Mouse (Mus musculus): ENCODE measurements around the gene Mcts2. TPM values are rescaled to one million over a fixed set of nuclear protein-coding genes. Genes with fewer than 3 reads are reported as not detected.
"Not testable (repeated sequence)": the region's sequence is repeated elsewhere in the genome, so short reads cannot be mapped to it uniquely, and the experiment has no call there.

The Mcts2 gene
- 10 to 100 TPM; 14.1 to 17.5 TPM for total RNA-seq (2021)
- long read RNA-seq, experiment 1, partial matches to known transcripts = 0 of 2 reads
- long read RNA-seq, experiment 1, other reads (novel, unspliced or antisense) = 0 of 2 reads
- long read RNA-seq, experiment 2, partial matches to known transcripts = 0 of 4 reads
- long read RNA-seq, experiment 2, other reads (novel, unspliced or antisense) = 0 of 4 reads

- peak; percentile 87 to 94 for DNase-seq (ENCODE audit: low spot score in 2 of 2)
These were observed at the start of gene Mcts2 for GRCm38 (mm10) chr2:152686806-152687267. Gene Mcts2, plus strand, starts transcription at chr2:152687035.

DNA sequence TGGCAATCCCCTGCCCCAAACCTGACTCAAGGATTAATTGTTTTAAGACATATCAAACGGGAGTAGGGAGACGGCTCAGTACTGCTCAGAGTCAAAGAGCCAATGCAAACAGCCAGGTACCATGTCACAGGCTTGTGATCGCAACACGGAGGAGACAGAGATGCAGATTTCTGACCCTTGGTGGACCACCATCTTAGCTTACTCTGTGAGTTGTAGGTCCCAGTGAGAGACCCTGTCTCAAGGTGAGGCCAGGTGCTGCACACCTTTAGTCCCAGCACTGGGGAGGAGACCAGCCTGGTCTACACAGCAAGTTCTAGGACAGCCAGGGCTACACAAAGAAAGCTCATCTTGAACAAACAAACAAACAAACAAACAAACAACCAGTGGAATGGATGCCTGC, 49.5 kb upstream of the Mcts2 start:
- DNase-seq (ENCODE audit: low spot score in 2 of 2) = no peak

DNA sequence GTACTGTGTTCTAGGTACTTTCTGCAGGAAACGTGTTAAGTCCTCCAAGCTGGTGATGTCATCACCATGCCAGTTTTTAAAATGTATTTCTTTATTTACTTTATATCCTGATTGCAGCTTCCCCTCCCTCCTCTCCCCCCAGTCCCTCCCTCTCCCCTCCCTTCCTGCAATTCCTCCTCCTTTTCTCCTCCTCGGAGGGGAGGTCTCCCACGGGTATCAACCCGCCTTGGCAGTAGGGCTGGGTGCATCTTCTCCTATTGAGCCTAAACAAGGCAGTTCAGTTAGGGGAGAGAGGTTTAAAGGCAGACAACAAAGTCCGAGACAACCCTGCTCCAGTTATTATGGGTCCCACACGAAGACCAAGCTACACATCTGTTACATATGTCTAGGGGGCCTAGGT, 48.0 kb upstream of the Mcts2 start:
- no peak for DNase-seq (ENCODE audit: low spot score in 2 of 2)

- no peak for DNase-seq (ENCODE audit: low spot score in 2 of 2)
These were observed 47.3 kb upstream of the Mcts2 start for GRCm38 (mm10) chr2:152639406-152640113.

DNA sequence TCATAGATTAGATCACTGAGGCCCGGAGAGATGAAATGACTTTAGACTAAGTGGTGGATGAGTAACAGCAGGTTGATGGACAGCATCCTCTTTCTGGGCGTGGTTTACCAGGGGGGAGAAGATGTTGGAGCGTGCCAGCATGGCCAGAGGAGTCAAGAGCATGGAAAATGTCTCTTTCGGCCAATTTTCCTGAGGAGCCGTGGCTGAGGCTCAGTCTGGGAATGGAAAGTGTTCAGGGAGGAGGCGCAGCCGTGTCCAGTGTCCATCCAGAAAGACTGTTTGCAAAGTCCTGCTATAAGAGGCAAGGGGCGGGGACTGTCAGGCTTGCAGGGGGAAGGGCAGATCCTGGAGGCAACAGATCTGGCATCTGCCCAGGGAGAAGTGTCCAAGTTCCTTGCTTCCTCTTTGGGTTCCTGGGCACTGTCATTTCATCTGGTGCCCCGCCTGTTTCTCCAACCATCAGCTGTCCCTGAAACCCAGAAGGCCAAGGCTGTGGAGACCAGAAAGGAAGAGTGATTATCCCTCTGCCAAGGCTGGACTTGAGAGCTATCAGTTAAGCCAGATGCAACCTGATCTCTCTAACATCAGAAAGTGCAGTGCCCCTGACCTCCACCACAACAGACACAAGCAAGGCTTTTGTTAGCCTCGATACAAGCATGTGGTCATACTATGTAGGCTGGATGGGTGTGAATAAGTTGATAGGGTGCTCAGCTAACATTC, 33.8 kb upstream of the Mcts2 start:
- no peak for DNase-seq (ENCODE audit: low spot score in 2 of 2)

GRCm38 (mm10) chr2:152653874-152654715, 32.7 kb upstream of the Mcts2 start:
- peak; percentile 45 to 71 for DNase-seq (ENCODE audit: low spot score in 2 of 2)

- no peak for DNase-seq (ENCODE audit: low spot score in 2 of 2)
These were observed 29.4 kb upstream of the Mcts2 start for GRCm38 (mm10) chr2:152657398-152657797.

DNA sequence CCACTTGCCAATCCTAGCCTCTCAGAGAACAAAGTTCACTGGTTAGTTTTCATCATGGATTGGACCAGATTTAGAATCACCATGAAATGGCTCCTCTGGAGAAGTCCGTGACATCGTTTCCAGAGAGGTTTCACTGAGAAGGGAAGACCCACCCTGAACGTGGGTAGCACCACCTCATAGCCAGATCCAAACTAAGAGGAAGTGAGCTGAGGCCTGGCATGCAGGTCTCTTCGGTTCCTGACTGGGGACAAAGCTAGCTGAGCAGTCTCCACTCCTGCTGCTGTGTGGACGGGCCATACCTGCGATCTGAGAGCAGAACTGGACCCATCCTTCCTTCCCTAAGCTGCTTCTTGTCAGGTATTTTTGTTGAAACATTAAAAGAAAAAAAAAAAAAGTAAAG, 25.7 kb upstream of the Mcts2 start:
- DNase-seq (ENCODE audit: low spot score in 2 of 2) = no peak

GRCm38 (mm10) chr2:152666191-152666590, 20.6 kb upstream of the Mcts2 start:
- not testable (repeated sequence) for DNase-seq (ENCODE audit: low spot score in 2 of 2)

- peak; percentile 89 to 93 for DNase-seq (ENCODE audit: low spot score in 2 of 2)
These were observed 17.6 kb upstream of the Mcts2 start, which contains the start of gene H13 for GRCm38 (mm10) chr2:152669256-152669638. Gene H13, plus strand, starts transcription at chr2:152669461.

DNA sequence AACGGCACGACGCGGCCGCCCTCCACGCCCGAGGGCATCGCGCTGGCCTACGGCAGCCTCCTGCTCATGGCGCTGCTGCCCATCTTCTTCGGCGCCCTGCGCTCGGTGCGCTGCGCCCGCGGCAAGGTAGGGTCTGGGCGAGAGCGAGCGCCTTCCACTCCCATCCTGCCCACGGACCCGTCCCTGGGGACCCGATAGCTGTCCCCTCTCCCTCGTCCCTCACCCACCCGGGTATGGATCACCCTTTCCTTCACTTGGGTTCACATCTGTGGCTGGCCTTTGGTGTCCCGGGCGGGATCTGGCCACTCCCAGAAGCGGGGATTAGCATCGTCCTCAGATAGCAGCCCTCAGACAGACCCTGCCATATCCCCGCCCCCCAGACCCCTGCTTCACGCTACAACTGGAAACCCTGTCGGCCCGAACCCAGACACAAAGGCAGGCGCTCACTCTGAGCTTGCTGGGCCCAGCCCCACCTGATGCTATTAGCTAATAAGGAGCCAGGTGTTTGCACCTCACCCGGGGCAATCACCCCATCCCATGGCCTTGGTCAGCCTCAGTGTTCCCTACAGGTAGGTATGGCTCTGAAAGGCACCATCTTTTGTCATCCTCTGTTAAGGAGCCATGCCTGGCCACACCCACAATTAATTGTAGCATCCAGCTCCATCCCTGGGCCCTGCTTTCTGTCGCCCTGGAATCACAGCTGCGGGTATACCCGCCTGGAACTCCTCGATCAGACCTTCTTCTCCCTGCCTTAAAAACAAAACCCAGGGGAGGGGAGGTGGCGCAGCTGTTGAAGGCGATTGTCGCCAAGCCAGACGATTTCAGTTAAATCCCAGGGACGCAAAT, 17.0 kb upstream of the Mcts2 start:
- no peak for DNase-seq (ENCODE audit: low spot score in 2 of 2)

- DNase-seq (ENCODE audit: low spot score in 2 of 2) = peak in 1 of 2 experiments; percentile 33
These were observed 15.7 kb upstream of the Mcts2 start for GRCm38 (mm10) chr2:152670983-152671641.

DNA sequence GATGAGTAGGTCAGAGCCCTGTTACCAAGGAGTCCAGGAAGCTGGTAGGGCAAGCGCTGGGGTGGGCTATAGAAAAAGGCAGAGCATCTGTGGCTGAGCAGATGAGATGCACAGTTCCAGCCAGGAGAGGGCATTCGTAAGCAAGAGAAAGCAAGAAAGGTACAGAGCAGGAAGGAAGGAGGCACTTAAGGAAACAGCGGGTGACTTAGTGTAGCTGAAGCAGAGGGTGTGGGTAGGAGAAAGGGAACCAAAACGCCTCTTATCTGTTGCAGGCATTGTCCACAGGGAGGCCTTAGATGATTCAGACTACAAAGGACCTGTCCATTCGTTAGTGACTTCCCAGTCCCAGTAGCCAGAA, 15.2 kb upstream of the Mcts2 start:
- DNase-seq (ENCODE audit: low spot score in 2 of 2) = peak; percentile 53 to 64

DNA sequence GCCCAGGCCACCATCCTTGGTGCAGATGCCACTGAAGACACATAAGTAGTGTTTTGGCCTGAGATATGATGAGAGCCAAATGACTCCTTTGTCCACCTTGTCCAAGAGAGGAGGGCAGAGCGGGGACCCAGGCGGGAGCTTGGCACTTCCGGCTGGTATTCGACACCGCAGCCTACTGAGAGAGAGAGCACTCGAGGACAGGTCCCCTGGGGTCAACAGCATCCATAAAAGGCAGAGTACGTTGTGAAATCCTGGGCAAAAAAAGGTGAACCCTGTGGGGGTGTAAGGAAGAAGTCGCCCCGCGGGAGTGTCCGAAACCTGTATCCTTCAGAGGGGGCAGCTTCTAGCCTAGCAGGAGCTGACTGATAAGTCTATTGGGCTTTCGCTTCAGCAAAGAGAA, 14.7 kb upstream of the Mcts2 start:
- no peak for DNase-seq (ENCODE audit: low spot score in 2 of 2)

DNA sequence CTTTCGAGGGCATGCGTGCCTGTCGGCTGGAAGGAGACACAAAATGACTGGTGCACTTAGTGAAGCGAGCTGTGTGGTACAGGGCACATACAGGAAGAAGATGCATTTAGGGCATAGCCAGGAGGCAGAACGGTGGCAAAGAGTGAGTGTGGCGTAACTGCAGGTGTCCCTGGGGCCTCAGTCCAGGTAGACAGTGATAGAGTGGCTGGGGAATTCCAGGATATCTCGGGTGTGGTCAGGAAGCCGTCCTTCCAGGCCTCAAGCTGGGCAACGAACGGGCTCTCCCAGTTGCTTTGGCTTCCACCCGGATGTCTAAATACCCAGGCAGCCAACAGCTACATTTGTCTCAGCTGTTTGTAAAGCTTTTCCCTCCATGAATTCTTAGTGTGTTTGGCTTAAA, 12.7 kb upstream of the Mcts2 start:
- DNase-seq (ENCODE audit: low spot score in 2 of 2) = no peak

GRCm38 (mm10) chr2:152675252-152675791, 11.5 kb upstream of the Mcts2 start:
- no peak for DNase-seq (ENCODE audit: low spot score in 2 of 2)

DNA sequence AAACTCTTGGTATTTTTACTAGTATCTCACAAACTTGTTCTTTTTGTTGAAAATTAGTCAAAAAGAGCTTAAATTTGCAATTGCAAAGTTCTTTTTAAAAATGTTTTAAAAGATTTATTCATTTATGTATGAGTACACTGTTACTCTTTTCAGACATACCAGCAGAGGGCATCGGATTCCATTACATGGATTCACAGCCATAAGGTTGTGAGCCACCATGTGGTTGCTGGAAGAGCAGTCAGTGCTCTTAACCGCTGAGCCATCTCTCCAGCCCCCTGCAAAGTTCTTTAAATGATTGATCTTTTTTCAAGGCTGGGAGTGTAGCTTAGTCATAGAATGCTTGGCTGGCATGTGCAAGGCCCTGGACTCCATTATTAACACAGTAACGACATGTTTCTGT, 8.5 kb upstream of the Mcts2 start:
- DNase-seq (ENCODE audit: low spot score in 2 of 2) = peak in 1 of 2 experiments; percentile 49

- DNase-seq (ENCODE audit: low spot score in 2 of 2) = no peak
These were observed 7.9 kb upstream of the Mcts2 start for GRCm38 (mm10) chr2:152678925-152679324.

GRCm38 (mm10) chr2:152679701-152680355, 7.0 kb upstream of the Mcts2 start:
- DNase-seq (ENCODE audit: low spot score in 2 of 2) = no peak

Measured in left cerebral cortex, adult 18-20 months (tissue).